Mouse (Mus musculus): Measurements from ENCODE around the gene Gng7. TPM values are rescaled to one million over a fixed set of nuclear protein-coding genes. Genes with fewer than 3 reads are reported as not detected.

Gng7 gene
- polyA plus RNA-seq, 1 experiment from 2014 or later: 21.4 TPM

Other genes starting within 250 kb of the Gng7 start
- 52.3 and 67.4 TPM in 2 replicates for gene Sf3a2, start 216.7 kb downstream of the Gng7 start, polyA plus RNA-seq (2015; fragmentation: Nextera tagmentation; extraction: Ambion mirVana)
- gene Plekhj1, start 216.3 kb downstream of the Gng7 start, polyA plus RNA-seq (2015; fragmentation: Nextera tagmentation; extraction: Ambion mirVana): 130 and 133 TPM in 2 replicates
- 0.14 and 0.21 TPM in 2 replicates for gene Amh, start 209.7 kb downstream of the Gng7 start, polyA plus RNA-seq (2015; fragmentation: Nextera tagmentation; extraction: Ambion mirVana)
- gene Jsrp1, start 201.4 kb downstream of the Gng7 start, polyA plus RNA-seq (2015; fragmentation: Nextera tagmentation; extraction: Ambion mirVana): 0.62 and 0.95 TPM in 2 replicates
- gene Oaz1, start 188.3 kb downstream of the Gng7 start, polyA plus RNA-seq (2015; fragmentation: Nextera tagmentation; extraction: Ambion mirVana): 1,303 and 1,311 TPM in 2 replicates
- gene Lingo3, start 170.9 kb downstream of the Gng7 start, polyA plus RNA-seq (2015; fragmentation: Nextera tagmentation; extraction: Ambion mirVana): 15.8 and 18.5 TPM in 2 replicates
- 210 and 228 TPM in 2 replicates for gene Lsm7, start 159.7 kb downstream of the Gng7 start, polyA plus RNA-seq (2015; fragmentation: Nextera tagmentation; extraction: Ambion mirVana)
- gene Sppl2b, start 159.7 kb downstream of the Gng7 start, polyA plus RNA-seq (2015; fragmentation: Nextera tagmentation; extraction: Ambion mirVana): 76.8 and 87.4 TPM in 2 replicates
- gene Tmprss9, start 143.1 kb downstream of the Gng7 start, polyA plus RNA-seq (2015; fragmentation: Nextera tagmentation; extraction: Ambion mirVana): 0.22 and 0.33 TPM in 2 replicates
- gene Timm13, start 114.0 kb downstream of the Gng7 start, polyA plus RNA-seq (2015; fragmentation: Nextera tagmentation; extraction: Ambion mirVana): 329 and 342 TPM in 2 replicates
- gene Lmnb2, start 96.7 kb downstream of the Gng7 start, polyA plus RNA-seq (2015; fragmentation: Nextera tagmentation; extraction: Ambion mirVana): 38.4 and 40.9 TPM in 2 replicates
- gene Gadd45b, start 84.9 kb downstream of the Gng7 start, polyA plus RNA-seq (2015; fragmentation: Nextera tagmentation; extraction: Ambion mirVana): 6.9 and 8.5 TPM in 2 replicates
- gene Diras1, start 10.7 kb upstream of the Gng7 start, polyA plus RNA-seq (2015; fragmentation: Nextera tagmentation; extraction: Ambion mirVana): 71.6 and 81.6 TPM in 2 replicates
- gene Slc39a3, start 22.5 kb upstream of the Gng7 start, polyA plus RNA-seq (2015; fragmentation: Nextera tagmentation; extraction: Ambion mirVana): 46.3 and 53.0 TPM in 2 replicates
- 310 and 331 TPM in 2 replicates for gene Sgta, start 45.2 kb upstream of the Gng7 start, polyA plus RNA-seq (2015; fragmentation: Nextera tagmentation; extraction: Ambion mirVana)
- 51.2 and 51.3 TPM in 2 replicates for gene Thop1, start 55.1 kb upstream of the Gng7 start, polyA plus RNA-seq (2015; fragmentation: Nextera tagmentation; extraction: Ambion mirVana)
- gene Creb3l3, start 83.9 kb upstream of the Gng7 start, polyA plus RNA-seq (2015; fragmentation: Nextera tagmentation; extraction: Ambion mirVana): 0.30 and 0.39 TPM in 2 replicates
- gene Map2k2, start 91.0 kb upstream of the Gng7 start, polyA plus RNA-seq (2015; fragmentation: Nextera tagmentation; extraction: Ambion mirVana): 248 and 259 TPM in 2 replicates
- 15.3 and 16.2 TPM in 2 replicates for gene Zbtb7a, start 120.3 kb upstream of the Gng7 start, polyA plus RNA-seq (2015; fragmentation: Nextera tagmentation; extraction: Ambion mirVana)
- 52.2 and 61.2 TPM in 2 replicates for gene Pias4, start 153.0 kb upstream of the Gng7 start, polyA plus RNA-seq (2015; fragmentation: Nextera tagmentation; extraction: Ambion mirVana)
- gene Eef2, start 161.7 kb upstream of the Gng7 start, polyA plus RNA-seq (2015; fragmentation: Nextera tagmentation; extraction: Ambion mirVana): 532 and 536 TPM in 2 replicates
- 69.7 and 70.1 TPM in 2 replicates for gene Dapk3, start 168.1 kb upstream of the Gng7 start, polyA plus RNA-seq (2015; fragmentation: Nextera tagmentation; extraction: Ambion mirVana)
- 0.13 and 0.31 TPM in 2 replicates for gene 4930442H23Rik, start 168.9 kb upstream of the Gng7 start, polyA plus RNA-seq (2015; fragmentation: Nextera tagmentation; extraction: Ambion mirVana)
- gene Nmrk2, start 187.1 kb upstream of the Gng7 start, polyA plus RNA-seq (2015; fragmentation: Nextera tagmentation; extraction: Ambion mirVana): 0.10 TPM in 1 of 2 replicates, not detected in the other
- 80.6 and 85.5 TPM in 2 replicates for gene Atcay, start 215.9 kb upstream of the Gng7 start, polyA plus RNA-seq (2015; fragmentation: Nextera tagmentation; extraction: Ambion mirVana)
- gene Zfr2, start 218.2 kb upstream of the Gng7 start, polyA plus RNA-seq (2015; fragmentation: Nextera tagmentation; extraction: Ambion mirVana): 30.3 and 34.0 TPM in 2 replicates
- gene Matk, start 238.0 kb upstream of the Gng7 start, polyA plus RNA-seq (2015; fragmentation: Nextera tagmentation; extraction: Ambion mirVana): 43.8 and 49.7 TPM in 2 replicates